Comparison of ENCODE assay signal across 7 mouse cellular contexts in the genomic region with DNA sequence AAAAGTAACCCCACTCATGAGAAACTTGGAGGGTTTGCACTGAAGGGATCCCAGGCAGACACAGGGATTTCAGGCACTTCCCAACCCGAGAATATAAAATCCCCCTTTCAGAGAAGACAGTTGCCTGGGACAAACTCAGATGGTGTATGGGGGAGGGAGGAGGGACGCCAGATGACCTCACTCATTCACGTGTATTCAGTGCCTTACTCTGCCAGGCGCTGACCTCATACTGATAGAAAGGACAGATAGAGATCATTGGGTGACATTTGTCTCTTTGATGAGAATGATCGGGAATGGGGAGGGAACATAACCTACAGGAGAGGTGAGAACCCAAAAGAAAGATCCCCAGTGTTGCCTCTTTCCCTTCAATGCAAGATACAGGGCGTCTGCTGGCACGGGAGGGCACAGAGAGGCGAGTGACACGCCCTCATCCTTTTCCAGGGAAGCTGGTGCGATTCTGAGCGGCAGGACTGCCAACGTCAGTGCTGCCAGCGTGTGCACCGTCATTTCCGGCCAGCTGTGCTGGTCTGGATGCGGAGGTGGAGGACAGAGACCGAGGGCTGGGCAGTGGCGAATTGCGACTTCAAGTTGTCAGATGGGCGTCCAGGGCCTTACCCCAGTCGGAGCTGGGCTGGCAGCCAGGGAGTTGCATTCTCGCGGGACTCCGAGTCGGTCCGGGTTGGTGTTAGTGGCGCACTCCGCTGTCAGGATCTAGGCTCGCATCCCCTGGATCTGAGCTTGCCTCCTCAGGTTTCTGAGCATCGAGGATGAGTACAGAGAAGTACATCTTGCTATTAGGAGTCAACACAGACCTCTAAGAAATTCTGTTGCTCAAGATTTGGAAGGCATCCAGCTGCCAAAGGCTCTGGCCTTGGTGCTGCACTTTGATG. TPM values are rescaled to one million over a fixed set of nuclear protein-coding genes. Genes with fewer than 3 reads are reported as not detected.
DNase-seq lines count a peak whose midpoint lies in the region; ATAC-seq lines count a peak whose summit lies in the region.

No protein-coding gene starts in this region.

- peaks cover 8% of the 10 kb centered on the region for H3K4me1 ChIP-seq in midbrain, embryonic 11.5 days (ENCODE audit: control insufficient read depth, insufficient read depth, low read length)
- 0 out of 2 replicates have a peak, but pooled peaks cover 9% of the 10 kb centered on the region for H3K4me1 ChIP-seq in stomach, embryonic 14.5 days (ENCODE audit: control insufficient read depth, insufficient read depth, low read length)

- WGBS in midbrain, embryonic 11.5 days: 1% methylated on average over 30 of the region's 30 CpGs
- WGBS in stomach, embryonic 14.5 days: 2% methylated on average over 30 of the region's 30 CpGs

- peak overlapping the region; percentile 36 for H3K4me3 ChIP-seq in midbrain, embryonic 11.5 days (ENCODE audit: low read depth, low read length)
- peak overlapping the region; percentile 17 for H3K4me3 ChIP-seq in stomach, embryonic 14.5 days (ENCODE audit: low read depth, low read length)

- H3K9ac ChIP-seq in midbrain, embryonic 11.5 days (ENCODE audit: low read length): peak overlapping the region; percentile 67
- H3K9ac ChIP-seq in stomach, embryonic 14.5 days (replicated peaks; ENCODE audit: low read depth, low read length): no peak overlapping the region

- DNase-seq in adrenal gland, postnatal 36 days: peak; percentile 83 to 86
- peak; percentile 71 for DNase-seq in embryo, embryonic 11 days
- peak; percentile 98 for DNase-seq in heart, adult 11 months
- DNase-seq in kidney, adult 11 months: peak; percentile 51
- peak; percentile 82 for DNase-seq in left cerebral cortex, postnatal 4 days
- peak; percentile 95 for DNase-seq in midbrain, embryonic 11.5 days (ENCODE audit: low spot score, missing footprints)

- no peak overlapping the region for H3K27ac ChIP-seq in midbrain, embryonic 11.5 days (ENCODE audit: low read depth, low read length)
- no peak overlapping the region for H3K27ac ChIP-seq in stomach, embryonic 14.5 days (ENCODE audit: low read length)

- H3K4me2 ChIP-seq in midbrain, embryonic 11.5 days: peak overlapping the region; percentile 73
- peak overlapping the region; percentile 53 for H3K4me2 ChIP-seq in stomach, embryonic 14.5 days (replicated peaks; ENCODE audit: low read depth, low read length)

- peaks cover 3% of the 10 kb centered on the region; the same call in 1 of the 2 replicates for H3K27me3 ChIP-seq in midbrain, embryonic 11.5 days (ENCODE audit: control insufficient read depth, insufficient read depth, low read length)
- H3K27me3 ChIP-seq in stomach, embryonic 14.5 days (ENCODE audit: control insufficient read depth, insufficient read depth, low read length): 0 out of 2 replicates have a peak, but pooled peaks cover 3% of the 10 kb centered on the region

- no peaks in the 10 kb centered on the region for H3K36me3 ChIP-seq in midbrain, embryonic 11.5 days (ENCODE audit: control insufficient read depth, insufficient read depth, low read length)
- H3K36me3 ChIP-seq in stomach, embryonic 14.5 days (ENCODE audit: control insufficient read depth, insufficient read depth, low read length): no peaks in the 10 kb centered on the region

- intact Hi-C loops in left cerebral cortex, postnatal 4 days (cut with DNase I): no loop called here

- peak; percentile 44; the same call in 1 of the 2 replicates for ATAC-seq in midbrain, embryonic 11.5 days (ENCODE audit: low FRiP score)
- ATAC-seq in stomach, embryonic 14.5 days (ENCODE audit: insufficient number of reproducible peaks, insufficient read depth, low FRiP score, low read depth): peak; percentile 59; the same call in 1 of the 2 replicates

- H3K9me3 ChIP-seq in midbrain, embryonic 11.5 days (ENCODE audit: control insufficient read depth, low read length): no peaks in the 10 kb centered on the region
- H3K9me3 ChIP-seq in stomach, embryonic 14.5 days (ENCODE audit: control insufficient read depth, low read depth, low read length): no peaks in the 10 kb centered on the region

RNA-seq across cellular contexts. Expression of gene Hid1, which starts 6.5 kb away (rescaled TPM):
- total RNA-seq in adrenal gland, postnatal 36 days (2021): 10 to 100 TPM; 16.2 to 38.1 TPM
- 10 to 100 TPM; 72.7 to 80.6 TPM for total RNA-seq in left cerebral cortex, postnatal 4 days (2021)
- polyA plus RNA-seq in midbrain, embryonic 11.5 days (2014; fragmentation: Nextera tagmentation; extraction: Ambion mirVana): 17.8 and 18.3 TPM in 2 replicates
- polyA plus RNA-seq in stomach, embryonic 14.5 days (2014; fragmentation: Nextera tagmentation; extraction: Ambion mirVana): 21.0 and 24.4 TPM in 2 replicates

RNA-seq across cellular contexts. Expression of gene Cdr2l, which starts 7.7 kb away (rescaled TPM):
- total RNA-seq in adrenal gland, postnatal 36 days (2021): 100 to 1,000 TPM in 1 of 2 experiments, 10 to 100 TPM in 1; 82.1 to 136 TPM
- total RNA-seq in left cerebral cortex, postnatal 4 days (2021): 10 to 100 TPM; 31.4 to 33.1 TPM
- polyA plus RNA-seq in midbrain, embryonic 11.5 days (2014; fragmentation: Nextera tagmentation; extraction: Ambion mirVana): 20.6 and 20.9 TPM in 2 replicates
- 12.6 and 13.0 TPM in 2 replicates for polyA plus RNA-seq in stomach, embryonic 14.5 days (2014; fragmentation: Nextera tagmentation; extraction: Ambion mirVana)

RNA-seq across cellular contexts. Expression of gene Mrpl58, which starts 29.5 kb away (rescaled TPM):
- total RNA-seq in adrenal gland, postnatal 36 days (2021): 100 to 1,000 TPM; 147 to 162 TPM
- total RNA-seq in left cerebral cortex, postnatal 4 days (2021): 100 to 1,000 TPM in 1 of 2 experiments, 10 to 100 TPM in 1; 97.9 to 109 TPM
- 268 and 278 TPM in 2 replicates for polyA plus RNA-seq in midbrain, embryonic 11.5 days (2014; fragmentation: Nextera tagmentation; extraction: Ambion mirVana)
- 206 and 208 TPM in 2 replicates for polyA plus RNA-seq in stomach, embryonic 14.5 days (2014; fragmentation: Nextera tagmentation; extraction: Ambion mirVana)

RNA-seq across cellular contexts. Expression of gene Otop3, which starts 39.5 kb away (rescaled TPM):
- total RNA-seq in adrenal gland, postnatal 36 days (2021): not detected
- under 1 TPM in 1 of 2 experiments, not detected in 1; 0.42 TPM for total RNA-seq in left cerebral cortex, postnatal 4 days (2021)
- polyA plus RNA-seq in midbrain, embryonic 11.5 days (2014; fragmentation: Nextera tagmentation; extraction: Ambion mirVana): 0.18 and 0.34 TPM in 2 replicates
- 1.0 and 1.2 TPM in 2 replicates for polyA plus RNA-seq in stomach, embryonic 14.5 days (2014; fragmentation: Nextera tagmentation; extraction: Ambion mirVana)

RNA-seq across cellular contexts. Expression of gene Atp5h, which starts 45.7 kb away (rescaled TPM):
- total RNA-seq in adrenal gland, postnatal 36 days (2021): 100 to 1,000 TPM; 567 to 597 TPM
- 100 to 1,000 TPM; 290 to 310 TPM for total RNA-seq in left cerebral cortex, postnatal 4 days (2021)
- 886 and 917 TPM in 2 replicates for polyA plus RNA-seq in midbrain, embryonic 11.5 days (2014; fragmentation: Nextera tagmentation; extraction: Ambion mirVana)
- polyA plus RNA-seq in stomach, embryonic 14.5 days (2014; fragmentation: Nextera tagmentation; extraction: Ambion mirVana): 832 and 848 TPM in 2 replicates
